Mouse (Mus musculus) spleen, embryonic (tissue): ENCODE data around the gene Fam107b.

ENCODE experiments used
- CTCF ChIA-PET: fragments of 350-600 bp; sonication (Branson Sonifier 250); formaldehyde crosslinking; loops from one replicate; lab custom pipeline; 2022; lab: Charles Lee

Fam107b gene

GRCm38 (mm10) chr2:3708621-3709020 is 138.3 kb downstream of the Fam107b start:
- CTCF ChIA-PET, result no interaction called here

- CTCF ChIA-PET, result no interaction called here
Measured at GRCm38 (mm10) chr2:3709882-3710281, 139.6 kb downstream of the Fam107b start.

- CTCF ChIA-PET, result no interaction called here
Measured at GRCm38 (mm10) chr2:3710521-3710920, 140.2 kb downstream of the Fam107b start.

GRCm38 (mm10) chr2:3712369-3713042 is 142.2 kb downstream of the Fam107b start:
- CTCF ChIA-PET, result interaction anchor here (1.0 kb wide), 1 partner anchor 38 kb away, joined by 3 read pairs; no protein-coding TSS in a partner anchor

GRCm38 (mm10) chr2:3713212-3713681 is 143.0 kb downstream of the Fam107b start:
- CTCF ChIA-PET, result interaction anchor here (1.0 kb wide), 1 partner anchor 37 kb away, joined by 3 read pairs; no protein-coding TSS in a partner anchor

GRCm38 (mm10) chr2:3713682-3714361 is 143.5 kb downstream of the Fam107b start:
- CTCF ChIA-PET, result interaction anchor here (0.5 to 1.0 kb wide), 2 partner anchors 37 to 44 kb away, joined by 3 read pairs; no protein-coding TSS in a partner anchor

- CTCF ChIA-PET, result interaction anchor here (0.6 kb wide), 1 partner anchor 136 kb away, joined by 3 read pairs; no protein-coding TSS in a partner anchor
Measured at GRCm38 (mm10) chr2:3714511-3714910, 144.2 kb downstream of the Fam107b start.

GRCm38 (mm10) chr2:3715424-3715823 is 145.1 kb downstream of the Fam107b start:
- CTCF ChIA-PET, result no interaction called here

GRCm38 (mm10) chr2:3717268-3717667 is 147.0 kb downstream of the Fam107b start:
- CTCF ChIA-PET, result interaction anchor here (0.5 kb wide), 1 partner anchor 262 kb away, joined by 3 read pairs; no protein-coding TSS in a partner anchor

GRCm38 (mm10) chr2:3717847-3718246 is 147.6 kb downstream of the Fam107b start:
- CTCF ChIA-PET, result no interaction called here

GRCm38 (mm10) chr2:3719436-3720121 is 149.3 kb downstream of the Fam107b start:
- CTCF ChIA-PET, result interaction anchor here (0.7 kb wide), 1 partner anchor 229 kb away, joined by 3 read pairs; no protein-coding TSS in a partner anchor

- CTCF ChIA-PET, result no interaction called here
Measured at GRCm38 (mm10) chr2:3721107-3721506, 150.8 kb downstream of the Fam107b start.

GRCm38 (mm10) chr2:3721974-3722373 is 151.7 kb downstream of the Fam107b start:
- CTCF ChIA-PET, result no interaction called here

- CTCF ChIA-PET, result interaction anchor here (0.6 kb wide), 1 partner anchor 270 kb away, joined by 6 read pairs; no protein-coding TSS in a partner anchor
Measured at GRCm38 (mm10) chr2:3723391-3724106, 153.3 kb downstream of the Fam107b start.

GRCm38 (mm10) chr2:3726501-3727078 is 156.3 kb downstream of the Fam107b start:
- CTCF ChIA-PET, result no interaction called here

GRCm38 (mm10) chr2:3727225-3727930 is 157.1 kb downstream of the Fam107b start:
- CTCF ChIA-PET, result no interaction called here

- CTCF ChIA-PET, result no interaction called here
Measured at GRCm38 (mm10) chr2:3728090-3728489, 157.8 kb downstream of the Fam107b start.

GRCm38 (mm10) chr2:3729586-3729985 is 159.3 kb downstream of the Fam107b start:
- CTCF ChIA-PET, result interaction anchor here (0.6 kb wide), 1 partner anchor 77 kb away, joined by 4 read pairs; no protein-coding TSS in a partner anchor

- CTCF ChIA-PET, result interaction anchor here (0.7 kb wide), 1 partner anchor 24 kb away, joined by 3 read pairs; no protein-coding TSS in a partner anchor
Measured at GRCm38 (mm10) chr2:3730744-3731143, 160.5 kb downstream of the Fam107b start.
